Mouse (Mus musculus) forebrain, embryonic 15.5 days (tissue): ENCODE data around the gene Crb1. TPM values are rescaled to one million over a fixed set of nuclear protein-coding genes. Genes with fewer than 3 reads are reported as not detected.

Source experiments
- ATAC-seq: fragments of 200-750 bp; cut with Nextera tagmentation; replicated peaks from 2 replicates; pipeline ENCODE4 v1.8.0; 2017; ENCODE audit warnings: mild to moderate bottlenecking, moderate TSS enrichment, moderate library complexity
- H3K27ac ChIP-seq: fragments of 300-500 bp; sonication (generic); replicated peaks from 2 replicates; pipeline ENCODE4 v1.5.1; 2015; ENCODE audit warnings: mild to moderate bottlenecking, inconsistent platforms
- H3K27me3 ChIP-seq: fragments of 300-500 bp; sonication (generic); 2 replicates; pipeline ENCODE4 v1.6.1; 2015; ENCODE audit warnings: inconsistent platforms
- H3K36me3 ChIP-seq: fragments of 300-500 bp; sonication (generic); 2 replicates; pipeline ENCODE4 v1.6.1; 2015; ENCODE audit warnings: mild to moderate bottlenecking, inconsistent platforms
- H3K4me1 ChIP-seq: fragments of 300-500 bp; sonication (generic); 2 replicates; pipeline ENCODE4 v1.6.1; 2015; ENCODE audit warnings: inconsistent platforms
- H3K4me2 ChIP-seq: fragments of 300-500 bp; sonication (generic); replicated peaks from 2 replicates; pipeline ENCODE4 v1.6.1; 2015; ENCODE audit warnings: mild to moderate bottlenecking, inconsistent platforms
- H3K4me3 ChIP-seq: fragments of 300-500 bp; sonication (generic); 2 replicates; pipeline ENCODE4 v1.5.1; 2015; ENCODE audit warnings: mild to moderate bottlenecking, inconsistent platforms
- H3K9ac ChIP-seq: fragments of 300-500 bp; sonication (generic); replicated peaks from 2 replicates; pipeline ENCODE4 v1.6.1; 2015; ENCODE audit warnings: mild to moderate bottlenecking, inconsistent platforms
- H3K9me3 ChIP-seq: fragments of 300-500 bp; sonication (generic); 2 replicates; pipeline ENCODE4 v1.6.1; 2016; ENCODE audit warnings: inconsistent platforms
- WGBS: fragments of 180-500 bp; shearing (Covaris S2); methylation state at CpG from one replicate; pipeline ENCODE4 v1.1.7; 2015; ENCODE audit warnings: mixed read lengths; 5-methylcytosine and 5-hydroxymethylcytosine counted together
- polyA plus RNA-seq: library from polyadenylated mRNA; unstranded; fragments of >200 nt; fragmentation: Nextera tagmentation; extraction: Ambion mirVana; gene quantifications from 2 replicates; pipeline ENCODE4 v1.2.1, GENCODE M21; 2015

The Crb1 gene
- polyA plus RNA-seq, 1 experiment from 2014 or later = 1.6 TPM

DNA sequence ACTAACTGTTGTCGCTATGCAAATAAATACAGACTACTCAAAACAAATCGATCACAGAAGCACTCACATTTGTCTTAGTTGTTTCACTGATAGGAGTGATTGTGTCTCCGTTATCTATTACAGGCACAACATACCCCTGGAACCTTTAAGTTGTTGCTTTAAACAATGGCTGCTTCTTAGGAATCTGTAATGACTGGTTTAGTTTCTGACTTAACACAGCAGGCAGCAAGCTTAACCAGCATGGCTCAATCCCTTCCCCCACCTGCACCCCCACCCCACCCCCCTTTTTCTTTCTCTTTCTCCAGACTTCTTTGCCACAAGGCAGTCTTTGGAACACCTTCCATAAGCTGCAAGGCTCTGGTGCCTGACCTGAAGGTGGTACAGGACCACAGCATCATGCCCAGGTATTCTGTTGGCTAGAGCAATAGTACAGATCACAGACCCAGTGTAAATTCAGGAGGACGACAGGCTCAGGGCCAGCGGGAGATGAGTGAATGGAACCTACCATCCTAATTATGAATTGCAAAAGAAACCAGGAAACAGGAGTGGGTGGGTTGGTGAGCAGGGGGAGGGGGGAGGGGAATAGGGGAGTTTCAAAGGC lies 182.4 kb downstream of the Crb1 start:
- Histone ChIP-seq H3K27me3 (no peaks in the 10 kb centered on the region), H3K36me3 (no peaks in the 10 kb centered on the region), H3K27ac (no peak overlapping the region), H3K9ac (no peak overlapping the region), H3K9me3 (no peaks in the 10 kb centered on the region), H3K4me1 (peaks cover 12% of the 10 kb centered on the region), H3K4me3 (no peak overlapping the region), H3K4me2 (no peak overlapping the region)
- WGBS = 8% methylated on average over 5 of the region's 5 CpGs
- no peak for ATAC-seq

DNA sequence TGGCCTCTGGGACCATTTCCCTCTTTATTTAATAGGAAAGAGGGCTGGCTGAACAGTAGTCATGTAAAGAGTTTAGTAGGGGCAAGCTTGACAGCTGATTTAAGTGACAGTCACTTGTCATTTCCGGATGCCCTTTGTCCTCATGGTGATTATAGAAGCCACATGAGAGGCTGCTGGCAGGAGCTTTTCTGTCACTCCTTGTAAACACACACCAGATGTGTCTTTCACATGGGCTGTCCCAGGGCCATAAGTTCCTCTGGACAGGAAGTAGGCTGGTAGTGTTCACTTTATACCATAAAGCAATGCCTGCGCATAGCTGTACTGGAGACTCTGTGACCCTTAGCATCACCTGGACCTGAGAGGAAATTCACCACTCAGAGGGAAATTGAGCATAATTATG lies 182.9 kb downstream of the Crb1 start:
- no peaks in the 10 kb centered on the region for H3K36me3 ChIP-seq
- peaks cover 12% of the 10 kb centered on the region for H3K4me1 ChIP-seq
- no peak overlapping the region for H3K4me3 ChIP-seq
- ATAC-seq = no peak
- H3K27ac ChIP-seq = no peak overlapping the region
- no peaks in the 10 kb centered on the region for H3K27me3 ChIP-seq
- H3K9me3 ChIP-seq = no peaks in the 10 kb centered on the region
- H3K9ac ChIP-seq = no peak overlapping the region
- WGBS = 39% methylated on average over 2 of the region's 2 CpGs
- H3K4me2 ChIP-seq = no peak overlapping the region

DNA sequence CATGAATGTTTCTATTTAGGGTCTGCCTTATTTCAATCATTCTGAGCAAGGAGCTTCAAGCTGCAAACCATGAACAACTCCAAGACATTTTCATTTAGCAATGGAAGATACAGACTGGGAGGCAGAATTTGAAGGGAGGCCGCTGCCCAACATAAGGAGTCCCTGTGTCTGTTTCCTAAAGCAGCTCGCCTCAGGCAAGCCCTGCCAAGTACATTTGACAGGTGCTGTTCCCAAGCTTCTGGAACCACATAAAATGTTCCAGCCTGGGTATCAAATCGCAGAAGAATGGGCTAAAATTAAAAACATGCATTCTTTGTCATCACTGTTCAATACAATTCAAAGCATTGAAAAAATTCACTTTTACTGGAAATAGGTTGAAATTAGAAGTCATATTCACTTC lies 184.3 kb downstream of the Crb1 start:
- ATAC-seq = no peak
- H3K9me3 ChIP-seq = no peaks in the 10 kb centered on the region
- 71% methylated on average over 3 of the region's 3 CpGs for WGBS

DNA sequence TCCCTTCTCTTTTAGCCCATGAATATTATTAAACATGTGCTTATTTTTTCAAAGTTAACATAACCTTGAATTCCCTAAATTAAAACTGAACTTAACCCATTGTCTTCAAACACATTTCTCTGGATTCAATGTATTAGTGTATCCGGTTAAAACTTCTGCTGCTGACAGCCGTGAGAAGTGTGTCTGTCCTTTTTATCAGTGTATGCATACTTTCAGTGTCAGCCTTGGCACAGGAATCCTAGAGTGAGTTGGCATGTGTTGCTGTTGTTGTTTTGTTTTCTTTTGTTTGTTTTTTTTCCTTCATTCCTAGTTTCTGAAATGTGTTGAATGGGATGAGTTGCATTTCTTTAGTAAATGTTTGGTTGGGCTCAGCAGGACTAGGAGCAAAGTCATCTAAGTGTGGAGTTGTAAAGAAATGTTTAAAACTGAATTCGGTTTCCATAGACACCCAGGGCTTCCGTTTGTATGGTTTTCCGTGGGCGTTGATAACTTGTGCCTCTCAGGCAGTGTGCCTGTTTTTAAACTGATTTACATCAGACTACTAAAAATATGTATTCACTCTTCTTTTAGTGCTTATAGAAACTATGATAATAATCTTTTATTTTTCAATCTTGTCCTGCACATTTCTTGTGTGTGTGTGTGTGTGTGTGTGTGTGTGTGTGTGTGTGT lies 196.3 kb downstream of the Crb1 start:
- H3K27me3 ChIP-seq = no peaks in the 10 kb centered on the region
- H3K36me3 ChIP-seq = no peaks in the 10 kb centered on the region
- ATAC-seq = no peak
- no peak overlapping the region for H3K4me2 ChIP-seq
- no peaks in the 10 kb centered on the region for H3K4me1 ChIP-seq
- no peak overlapping the region for H3K27ac ChIP-seq
- H3K4me3 ChIP-seq = no peak overlapping the region
- H3K9me3 ChIP-seq = no peaks in the 10 kb centered on the region
- H3K9ac ChIP-seq = no peak overlapping the region
- 70% methylated on average over 6 of the region's 6 CpGs for WGBS

More for the DNA sequence above, 184.3 kb downstream of the Crb1 start:
- Histone ChIP-seq H3K36me3 (no peaks in the 10 kb centered on the region), H3K9ac (no peak overlapping the region), H3K27ac (no peak overlapping the region), H3K4me3 (no peak overlapping the region), H3K27me3 (no peaks in the 10 kb centered on the region), H3K4me1 (peaks cover 12% of the 10 kb centered on the region), H3K4me2 (no peak overlapping the region)

DNA sequence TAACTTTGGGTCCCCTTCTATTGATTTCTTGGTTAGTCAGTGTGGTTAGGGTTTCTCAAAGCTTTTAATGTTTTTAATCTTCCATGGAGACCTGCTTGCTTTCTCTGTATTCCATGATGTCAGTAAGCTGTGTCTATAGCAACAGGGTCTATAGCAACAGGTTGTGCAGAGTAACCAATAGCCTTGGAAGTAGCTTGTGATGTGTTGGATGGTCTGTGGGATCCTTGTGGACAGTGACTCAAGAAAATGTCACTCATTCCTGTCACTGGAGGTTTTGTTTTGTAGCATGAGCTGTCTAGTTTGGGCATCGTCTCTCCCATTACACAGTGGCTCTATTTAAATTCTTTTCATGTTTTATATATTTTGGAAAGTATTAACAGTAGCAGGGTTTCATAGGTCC lies 197.2 kb downstream of the Crb1 start:
- Histone ChIP-seq H3K4me2 (no peak overlapping the region), H3K9ac (no peak overlapping the region), H3K4me1 (no peaks in the 10 kb centered on the region), H3K4me3 (no peak overlapping the region), H3K27me3 (no peaks in the 10 kb centered on the region), H3K36me3 (no peaks in the 10 kb centered on the region), H3K9me3 (no peaks in the 10 kb centered on the region), H3K27ac (no peak overlapping the region)
- ATAC-seq = no peak
- 74% methylated on average over 1 of the region's 1 CpGs for WGBS

DNA sequence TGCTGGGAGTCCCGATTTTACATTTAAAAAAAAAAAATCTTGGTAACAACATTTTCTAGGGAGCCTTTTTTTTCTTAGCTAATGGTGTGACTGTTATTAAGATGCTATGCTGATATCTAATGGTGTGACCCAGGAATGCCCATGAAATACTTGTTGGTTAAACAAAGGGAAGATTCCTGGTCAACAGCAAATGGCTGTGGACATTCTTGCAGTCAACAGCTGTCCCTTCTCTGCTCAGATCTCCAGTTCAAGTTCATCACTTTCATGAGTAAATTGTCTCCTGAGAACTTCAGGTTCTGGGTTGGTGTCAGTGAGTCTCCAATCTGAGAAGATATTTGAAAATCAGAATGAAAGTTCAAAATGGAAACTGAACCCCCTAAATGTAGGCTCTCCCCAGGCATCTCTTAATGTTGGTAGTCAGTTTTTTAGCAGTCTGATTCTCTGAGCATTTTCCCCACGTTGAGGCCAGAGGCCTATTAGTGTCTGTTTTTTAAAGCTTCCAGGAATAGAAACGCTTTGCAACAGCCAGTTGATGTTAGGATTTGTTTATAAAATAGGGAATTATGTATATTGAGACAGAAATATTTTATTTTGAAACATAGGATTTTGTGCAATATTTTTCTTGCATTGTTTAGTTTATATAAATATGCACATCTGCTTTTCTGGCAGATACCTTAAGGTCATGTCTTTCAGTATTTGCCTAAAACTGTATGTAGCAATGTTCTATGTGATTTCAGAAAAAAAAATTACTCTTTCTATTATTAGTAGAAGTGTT lies 202.7 kb downstream of the Crb1 start:
- H3K27me3 ChIP-seq = no peaks in the 10 kb centered on the region
- no peak overlapping the region for H3K4me2 ChIP-seq
- H3K4me3 ChIP-seq = no peak overlapping the region
- 80% methylated on average over 3 of the region's 3 CpGs for WGBS
- no peak for ATAC-seq
- H3K36me3 ChIP-seq = 0 out of 2 replicates have a peak, but pooled peaks cover 4% of the 10 kb centered on the region
- H3K27ac ChIP-seq = no peak overlapping the region
- no peak overlapping the region for H3K9ac ChIP-seq
- no peaks in the 10 kb centered on the region for H3K9me3 ChIP-seq
- H3K4me1 ChIP-seq = no peaks in the 10 kb centered on the region

DNA sequence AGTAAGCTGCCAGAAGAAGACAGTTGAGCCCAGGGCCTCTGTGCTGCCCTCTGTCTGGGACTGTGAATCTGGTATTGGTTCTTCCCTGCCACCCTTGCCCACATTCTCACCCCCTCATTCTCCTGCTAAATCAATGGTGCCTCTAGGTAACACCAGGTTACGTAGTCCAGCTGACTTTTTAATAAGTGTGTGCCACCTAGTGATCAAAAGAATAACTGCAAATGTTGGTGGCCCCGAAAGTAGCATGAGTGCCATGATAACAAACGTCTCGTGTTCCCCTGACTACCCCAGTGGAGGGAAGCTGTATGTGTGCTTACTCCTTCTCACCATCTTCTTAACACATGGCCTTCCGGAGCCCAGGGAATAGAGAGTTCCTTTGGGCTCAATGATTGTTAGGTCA lies 214.1 kb downstream of the Crb1 start:
- Histone ChIP-seq H3K9me3 (no peaks in the 10 kb centered on the region), H3K9ac (no peak overlapping the region), H3K4me2 (no peak overlapping the region), H3K27ac (no peak overlapping the region), H3K27me3 (no peaks in the 10 kb centered on the region), H3K4me1 (no peaks in the 10 kb centered on the region), H3K4me3 (no peak overlapping the region), H3K36me3 (no peaks in the 10 kb centered on the region)
- ATAC-seq = 0 out of 2 replicates have a peak, but pooled peaks have one; percentile 62
- WGBS = 28% methylated on average over 5 of the region's 5 CpGs

DNA sequence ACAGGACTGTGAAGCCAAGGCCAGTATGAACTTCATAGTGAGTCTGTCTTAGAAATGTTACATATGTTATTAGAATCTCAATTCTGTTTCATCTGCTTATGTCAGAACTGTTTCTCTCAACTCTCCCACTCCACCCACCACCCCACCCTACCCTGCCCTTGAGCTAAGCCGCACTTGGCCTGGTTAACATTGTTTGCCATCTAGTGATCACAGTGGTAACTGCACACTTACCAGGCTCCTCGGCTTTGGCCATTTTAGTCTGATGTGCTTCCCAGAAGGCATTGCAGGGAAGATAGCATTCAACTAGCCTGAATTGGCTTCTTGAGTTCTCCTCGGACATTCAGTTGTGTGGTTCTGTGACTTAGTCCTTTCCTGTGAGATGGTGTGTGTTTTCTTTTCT lies 215.3 kb downstream of the Crb1 start:
- Histone ChIP-seq H3K9ac (no peak overlapping the region), H3K9me3 (no peaks in the 10 kb centered on the region), H3K4me2 (no peak overlapping the region), H3K4me3 (no peak overlapping the region), H3K27ac (no peak overlapping the region), H3K27me3 (no peaks in the 10 kb centered on the region), H3K36me3 (no peaks in the 10 kb centered on the region), H3K4me1 (no peaks in the 10 kb centered on the region)
- WGBS = 48% methylated on average over 3 of the region's 3 CpGs
- ATAC-seq = 0 out of 2 replicates have a peak, but pooled peaks have one; percentile 23

DNA sequence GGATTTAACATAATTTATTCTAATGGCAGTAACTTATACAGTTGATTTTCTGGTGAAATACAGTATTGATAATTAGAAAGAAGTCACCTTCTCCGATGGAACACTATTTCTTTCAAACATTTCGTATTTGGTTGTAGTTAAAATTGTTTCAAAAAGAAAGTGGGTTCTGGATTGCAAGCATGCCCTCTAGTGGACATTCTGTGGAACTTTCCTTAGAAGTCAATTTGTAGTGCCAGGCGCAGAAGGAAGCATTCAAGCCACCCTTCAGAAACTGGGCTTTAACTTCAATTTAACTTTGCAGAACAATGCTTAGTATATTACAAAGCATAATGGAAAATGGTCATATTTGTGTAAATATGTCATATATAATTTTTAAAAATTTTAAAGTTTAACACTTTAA lies 220.5 kb downstream of the Crb1 start:
- H3K36me3 ChIP-seq = no peaks in the 10 kb centered on the region
- no peak overlapping the region for H3K4me2 ChIP-seq
- H3K27me3 ChIP-seq = no peaks in the 10 kb centered on the region
- no peak overlapping the region for H3K9ac ChIP-seq
- WGBS = 12% methylated on average over 3 of the region's 3 CpGs
- H3K4me1 ChIP-seq = peaks cover 9% of the 10 kb centered on the region
- no peak for ATAC-seq
- H3K4me3 ChIP-seq = no peak overlapping the region
- H3K27ac ChIP-seq = no peak overlapping the region
- H3K9me3 ChIP-seq = no peaks in the 10 kb centered on the region

DNA sequence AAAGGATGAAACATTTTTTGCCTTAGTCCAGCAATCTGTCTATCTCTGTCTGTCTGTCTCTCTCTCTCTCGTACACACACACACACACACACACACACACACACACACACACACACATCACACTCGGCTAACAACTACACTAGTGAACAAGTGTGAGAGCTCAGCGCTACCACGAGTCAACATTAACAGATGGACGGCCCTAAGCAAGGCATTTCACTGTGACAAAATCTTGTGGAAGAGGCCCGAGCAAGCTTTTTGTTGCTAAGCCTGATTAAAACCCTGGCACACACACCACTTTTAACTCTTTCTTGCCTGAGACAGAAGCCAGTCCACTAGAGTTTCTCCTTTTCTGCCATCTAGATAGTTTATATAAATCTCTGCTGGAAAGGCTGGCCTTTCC lies 223.4 kb downstream of the Crb1 start:
- peak; percentile 87 for ATAC-seq
- no peak overlapping the region for H3K4me3 ChIP-seq
- no peaks in the 10 kb centered on the region for H3K9me3 ChIP-seq
- no peak overlapping the region for H3K4me2 ChIP-seq
- no peaks in the 10 kb centered on the region for H3K27me3 ChIP-seq
- no peak overlapping the region for H3K9ac ChIP-seq
- H3K4me1 ChIP-seq = peaks cover 9% of the 10 kb centered on the region
- WGBS = 12% methylated on average over 6 of the region's 6 CpGs
- H3K36me3 ChIP-seq = no peaks in the 10 kb centered on the region
- H3K27ac ChIP-seq = no peak overlapping the region

DNA sequence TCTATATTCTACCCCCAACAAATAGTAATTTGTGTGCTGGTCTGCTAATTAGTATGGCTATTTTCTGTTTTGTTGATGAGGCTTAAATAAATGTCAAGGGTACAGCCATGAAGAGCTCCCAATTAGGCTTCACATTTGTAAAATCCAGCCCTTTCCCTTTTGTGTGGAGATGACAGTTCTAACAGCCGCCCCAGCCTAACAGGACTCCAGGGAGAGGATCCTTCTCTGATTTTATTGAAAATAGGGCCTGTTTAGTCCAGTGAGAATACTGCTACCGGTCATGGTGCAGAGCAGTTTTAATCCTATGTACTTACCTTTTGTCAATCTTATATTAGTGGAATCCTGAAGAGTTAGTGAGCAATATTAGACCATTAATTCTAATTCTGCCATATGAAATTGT lies 223.9 kb downstream of the Crb1 start:
- Histone ChIP-seq H3K4me3 (no peak overlapping the region), H3K27me3 (no peaks in the 10 kb centered on the region), H3K4me2 (no peak overlapping the region), H3K36me3 (no peaks in the 10 kb centered on the region), H3K27ac (peak overlapping the region; percentile 56), H3K9me3 (no peaks in the 10 kb centered on the region), H3K9ac (no peak overlapping the region), H3K4me1 (peaks cover 9% of the 10 kb centered on the region)
- 17% methylated on average over 2 of the region's 2 CpGs for WGBS
- peak; percentile 56; the same call in 1 of the 2 replicates for ATAC-seq
